Mouse (Mus musculus): ENCODE data around the gene Gm21854. TPM values are rescaled to one million over a fixed set of nuclear protein-coding genes. Genes with fewer than 3 reads are reported as not detected.
"Not testable (repeated sequence)": the region's sequence is repeated elsewhere in the genome, so short reads cannot be mapped to it uniquely, and the experiment has no call there.

The Gm21854 gene
- not detected in 2 replicates for polyA plus RNA-seq (2012; rRNA removed)

GRCm38 (mm10) chrY:5656686-5657085, at the start of gene Gm21854:
TSS of gene Gm21854 (plus strand) at chrY:5656986.
- H3K4me1 ChIP-seq (ENCODE audit: control insufficient read depth, insufficient read depth, insufficient read length); H3K27me3 ChIP-seq (ENCODE audit: control insufficient read depth, insufficient read depth, low read length); H3K4me3 ChIP-seq (ENCODE audit: extremely low read depth, insufficient read depth, insufficient read length); H3K27ac ChIP-seq (ENCODE audit: insufficient read depth, low read length); H3K36me3 ChIP-seq (ENCODE audit: control insufficient read depth, insufficient read depth, low read length); DNase-seq (ENCODE audit: low read depth in 1 of 2, low spot score in 2 of 2): not testable (repeated sequence)

Other genes starting within 250 kb of the Gm21854 start
- gene Gm20914, start 69.0 kb downstream of the Gm21854 start, polyA plus RNA-seq (2012; rRNA removed): not detected in 2 replicates
- gene Gm28171, start 136.4 kb downstream of the Gm21854 start, polyA plus RNA-seq (2012; rRNA removed): not detected in 2 replicates